Mouse (Mus musculus): ENCODE results near the gene 4930404H24Rik. TPM values are rescaled to one million over a fixed set of nuclear protein-coding genes. Genes with fewer than 3 reads are reported as not detected.
A peak's percentile ranks its signal among the peaks of the same experiment; 100 is the strongest.

The 4930404H24Rik gene
- total RNA-seq, 1 experiment: not detected

- no peaks in the 10 kb centered on the region for H3K9me3 ChIP-seq (ENCODE audit: control insufficient read depth, insufficient read depth, low read depth, low read length)
- no peak overlapping the region for H3K4me3 ChIP-seq (ENCODE audit: insufficient read depth in 1 of 2, low read depth in 1 of 2, low read length in 2 of 2, poor library complexity in 1 of 2, severe bottlenecking in 1 of 2)
- DNase-seq (ENCODE audit: low read depth, low spot score): no peak
- H3K36me3 ChIP-seq (ENCODE audit: control insufficient read depth, insufficient read depth, low read length, poor library complexity, severe bottlenecking): no peaks in the 10 kb centered on the region
- no peak overlapping the region for H3K27ac ChIP-seq (ENCODE audit: insufficient read depth, low read depth, low read length, poor library complexity, severe bottlenecking)
- in situ Hi-C loops (cut with MboI; ENCODE audit: low sequenced_read_pairs in 2 of 2, unreplicated experiment in 2 of 2): loop anchor here (10.0 to 25.0 kb wide), 2 partner anchors 104 to 106 kb away; no protein-coding TSS in a partner anchor
- no peak overlapping the region for H3K9ac ChIP-seq (ENCODE audit: insufficient read depth, low read depth, low read length, poor library complexity, severe bottlenecking)
- peaks cover 0 to 4% of the 10 kb centered on the region in 2 experiments; a peak in 2 of 4 replicates for H3K4me1 ChIP-seq (ENCODE audit: control insufficient read depth in 2 of 2, insufficient read depth in 2 of 2, low read length in 2 of 2, poor library complexity in 1 of 2)
- TF ChIP-seq ZC3H11A (IDR thresholded peaks at IDR 0.05; ENCODE audit: borderline replicate concordance, low read depth, low read length) (no peak), CHD2 (IDR thresholded peaks at IDR 0.05; ENCODE audit: low read depth, low read length) (no peak), HCFC1 (IDR thresholded peaks at IDR 0.05; ENCODE audit: borderline replicate concordance, insufficient read depth, low read length) (no peak), MAFK (IDR thresholded peaks at IDR 0.05; ENCODE audit: insufficient read depth, low read depth, low read length) (no peak), ZNF384 (IDR thresholded peaks at IDR 0.05; ENCODE audit: low read depth, low read length) (no peak)
Measured at GRCm38 (mm10) chr2:153481108-153481860, 11.3 kb upstream of the 4930404H24Rik start.

- no peak for DNase-seq (ENCODE audit: low read depth, low spot score)
- Histone ChIP-seq H3K27ac (ENCODE audit: insufficient read depth, low read depth, low read length, poor library complexity, severe bottlenecking) (no peak overlapping the region), H3K36me3 (ENCODE audit: control insufficient read depth, insufficient read depth, low read length, poor library complexity, severe bottlenecking) (no peaks in the 10 kb centered on the region), H3K9ac (ENCODE audit: insufficient read depth, low read depth, low read length, poor library complexity, severe bottlenecking) (no peak overlapping the region), H3K9me3 (ENCODE audit: control insufficient read depth, insufficient read depth, low read depth, low read length) (no peaks in the 10 kb centered on the region), H3K4me1 (ENCODE audit: control insufficient read depth in 2 of 2, insufficient read depth in 2 of 2, low read length in 2 of 2, poor library complexity in 1 of 2) (peaks cover 0 to 4% of the 10 kb centered on the region in 2 experiments; a peak in 2 of 4 replicates), H3K4me3 (ENCODE audit: insufficient read depth in 1 of 2, low read depth in 1 of 2, low read length in 2 of 2, poor library complexity in 1 of 2, severe bottlenecking in 1 of 2) (no peak overlapping the region)
- TF ChIP-seq HCFC1 (IDR thresholded peaks at IDR 0.05; ENCODE audit: borderline replicate concordance, insufficient read depth, low read length): no peak
- TF ChIP-seq CHD2 (IDR thresholded peaks at IDR 0.05; ENCODE audit: low read depth, low read length): no peak
- no peak for TF ChIP-seq ZC3H11A (IDR thresholded peaks at IDR 0.05; ENCODE audit: borderline replicate concordance, low read depth, low read length)
- TF ChIP-seq ZNF384 (IDR thresholded peaks at IDR 0.05; ENCODE audit: low read depth, low read length): no peak
- TF ChIP-seq MAFK (IDR thresholded peaks at IDR 0.05; ENCODE audit: insufficient read depth, low read depth, low read length): no peak
- in situ Hi-C loops (cut with MboI; ENCODE audit: low sequenced_read_pairs in 2 of 2, unreplicated experiment in 2 of 2): loop anchor here (10.0 to 25.0 kb wide), 2 partner anchors 103 to 106 kb away; no protein-coding TSS in a partner anchor
Measured at GRCm38 (mm10) chr2:153481861-153482120, 10.8 kb upstream of the 4930404H24Rik start.

- peak overlapping the region; percentile 60; the same call in 1 of the 2 replicates for H3K9ac ChIP-seq (ENCODE audit: insufficient read depth, low read depth, low read length, poor library complexity, severe bottlenecking)
- peak overlapping the region; percentile 30 to 54; a peak in 2 of 4 replicates for H3K4me3 ChIP-seq (ENCODE audit: insufficient read depth in 1 of 2, low read depth in 1 of 2, low read length in 2 of 2, poor library complexity in 1 of 2, severe bottlenecking in 1 of 2)
- no peaks in the 10 kb centered on the region for H3K9me3 ChIP-seq (ENCODE audit: control insufficient read depth, insufficient read depth, low read depth, low read length)
- in situ Hi-C loops (cut with MboI; ENCODE audit: low sequenced_read_pairs in 2 of 2, unreplicated experiment in 2 of 2): loop anchor here (10.0 to 25.0 kb wide), 2 partner anchors 101 to 104 kb away; no protein-coding TSS in a partner anchor
- DNase-seq (ENCODE audit: low read depth, low spot score): no peak
- no peak overlapping the region for H3K27ac ChIP-seq (ENCODE audit: insufficient read depth, low read depth, low read length, poor library complexity, severe bottlenecking)
- peaks cover 0 to 4% of the 10 kb centered on the region in 2 experiments; a peak in 2 of 4 replicates for H3K4me1 ChIP-seq (ENCODE audit: control insufficient read depth in 2 of 2, insufficient read depth in 2 of 2, low read length in 2 of 2, poor library complexity in 1 of 2)
- TF ChIP-seq ZNF384 (IDR thresholded peaks at IDR 0.05; ENCODE audit: low read depth, low read length) (no peak), ZC3H11A (IDR thresholded peaks at IDR 0.05; ENCODE audit: borderline replicate concordance, low read depth, low read length) (no peak), CHD2 (IDR thresholded peaks at IDR 0.05; ENCODE audit: low read depth, low read length) (no peak), MAFK (IDR thresholded peaks at IDR 0.05; ENCODE audit: insufficient read depth, low read depth, low read length) (no peak), HCFC1 (IDR thresholded peaks at IDR 0.05; ENCODE audit: borderline replicate concordance, insufficient read depth, low read length) (no peak)
- H3K36me3 ChIP-seq (ENCODE audit: control insufficient read depth, insufficient read depth, low read length, poor library complexity, severe bottlenecking): no peaks in the 10 kb centered on the region
Measured at GRCm38 (mm10) chr2:153483118-153483983, 9.2 kb upstream of the 4930404H24Rik start.

GRCm38 (mm10) chr2:153484071-153484470, 8.5 kb upstream of the 4930404H24Rik start:
- H3K36me3 ChIP-seq (ENCODE audit: control insufficient read depth, insufficient read depth, low read length, poor library complexity, severe bottlenecking): no peaks in the 10 kb centered on the region
- H3K9me3 ChIP-seq (ENCODE audit: control insufficient read depth, insufficient read depth, low read depth, low read length): no peaks in the 10 kb centered on the region
- no peak for DNase-seq (ENCODE audit: low read depth, low spot score)
- H3K9ac ChIP-seq (ENCODE audit: insufficient read depth, low read depth, low read length, poor library complexity, severe bottlenecking): no peak overlapping the region
- no peak overlapping the region for H3K27ac ChIP-seq (ENCODE audit: insufficient read depth, low read depth, low read length, poor library complexity, severe bottlenecking)
- TF ChIP-seq ZC3H11A (IDR thresholded peaks at IDR 0.05; ENCODE audit: borderline replicate concordance, low read depth, low read length) (no peak), MAFK (IDR thresholded peaks at IDR 0.05; ENCODE audit: insufficient read depth, low read depth, low read length) (no peak), CHD2 (IDR thresholded peaks at IDR 0.05; ENCODE audit: low read depth, low read length) (no peak), HCFC1 (IDR thresholded peaks at IDR 0.05; ENCODE audit: borderline replicate concordance, insufficient read depth, low read length) (no peak), ZNF384 (IDR thresholded peaks at IDR 0.05; ENCODE audit: low read depth, low read length) (no peak)
- peaks cover 0 to 4% of the 10 kb centered on the region in 2 experiments; a peak in 2 of 4 replicates for H3K4me1 ChIP-seq (ENCODE audit: control insufficient read depth in 2 of 2, insufficient read depth in 2 of 2, low read length in 2 of 2, poor library complexity in 1 of 2)
- in situ Hi-C loops (cut with MboI; ENCODE audit: low sequenced_read_pairs in 2 of 2, unreplicated experiment in 2 of 2): loop anchor here (10.0 to 25.0 kb wide), 2 partner anchors 101 to 103 kb away; no protein-coding TSS in a partner anchor
- no peak overlapping the region for H3K4me3 ChIP-seq (ENCODE audit: insufficient read depth in 1 of 2, low read depth in 1 of 2, low read length in 2 of 2, poor library complexity in 1 of 2, severe bottlenecking in 1 of 2)
